Comparison of ENCODE assay signal across 16 mouse cellular contexts in genomic region chr16:25494153-25494552, GRCm38 (mm10).
"Had no signal": no experiment of that assay in that cellular context is flagged by ENCODE, and none has a peak within 500 bp of the region (broad histone marks: within the 10 kb centered on the region; RNA-seq: fewer than 3 reads in every experiment).

No protein-coding gene starts in this region.

- H3K27ac ChIP-seq: neural tube, embryonic 13.5 days; neural tube, embryonic 15.5 days; stomach, embryonic 15.5 days; stomach, postnatal 0 days had no signal

- H3K36me3 ChIP-seq: neural tube, embryonic 13.5 days; neural tube, embryonic 15.5 days; stomach, embryonic 15.5 days had no signal

- H3K4me3 ChIP-seq: neural tube, embryonic 13.5 days; neural tube, embryonic 15.5 days; stomach, embryonic 15.5 days had no signal

- H3K9ac ChIP-seq: neural tube, embryonic 13.5 days; neural tube, embryonic 15.5 days; stomach, embryonic 15.5 days had no signal

- H3K4me1 ChIP-seq: neural tube, embryonic 13.5 days; neural tube, embryonic 15.5 days; stomach, embryonic 15.5 days had no signal

- H3K4me2 ChIP-seq: neural tube, embryonic 13.5 days; neural tube, embryonic 15.5 days; stomach, embryonic 15.5 days had no signal

- H3K9me3 ChIP-seq: neural tube, embryonic 13.5 days; neural tube, embryonic 15.5 days; stomach, embryonic 15.5 days had no signal

- H3K27me3 ChIP-seq: neural tube, embryonic 13.5 days; neural tube, embryonic 15.5 days; stomach, embryonic 15.5 days had no signal

- DNase-seq: retina, postnatal 1 day; right cerebral cortex, adult 18-20 months; right cerebral cortex, postnatal 14 days; right cerebral cortex, postnatal 25 days; right cerebral cortex, postnatal 4 days; spleen, adult 18-20 months; thymus, adult 18-20 months; thymus, adult 2 months; thymus, postnatal 14 days; thymus, postnatal 25 days; thymus, postnatal 36 days; thymus, postnatal 4 days had no signal
